Mouse (Mus musculus) myocyte (in vitro differentiated cells): ENCODE data around the gene 6030458C11Rik. TPM values are rescaled to one million over a fixed set of nuclear protein-coding genes. Genes with fewer than 3 reads are reported as not detected.

ENCODE experiments used
- H3K27me3 ChIP-seq: one replicate; pipeline ENCODE4 v1.6.1; 2011; ENCODE audit not compliant: control insufficient read depth, insufficient read depth, insufficient read length
- H3K36me3 ChIP-seq: one replicate; pipeline ENCODE4 v1.6.1; 2011; ENCODE audit not compliant: control insufficient read depth, insufficient read depth
- H3K4me2 ChIP-seq: one replicate; pipeline ENCODE4 v1.6.1; 2011; ENCODE audit warnings: low read depth, control low read depth
- H3K4me3 ChIP-seq: one replicate; pipeline ENCODE4 v1.5.1; 2011; ENCODE audit warnings: mild to moderate bottlenecking, control low read depth, moderate library complexity
- H3K79me2 ChIP-seq: one replicate; pipeline ENCODE4 v1.6.1; 2011; ENCODE audit not compliant: control insufficient read depth, insufficient read depth
- H3ac ChIP-seq: one replicate; pipeline ENCODE4 v1.6.1; 2011; ENCODE audit not compliant: control insufficient read depth, insufficient read length
- CEBPB ChIP-seq: IDR thresholded peaks from 2 replicates; pipeline ENCODE4 v1.6.1; 2011; ENCODE audit warnings: mild to moderate bottlenecking, moderate library complexity; ENCODE audit not compliant: poor library complexity, insufficient read depth, severe bottlenecking
- E2F4 ChIP-seq: IDR thresholded peaks from one replicate; pipeline ENCODE4 v1.6.1; 2011; ENCODE audit warnings: mild to moderate bottlenecking, control low read depth, moderate library complexity; ENCODE audit not compliant: insufficient read depth
- MAX ChIP-seq: IDR thresholded peaks from one replicate; pipeline ENCODE4 v1.6.1; 2011; ENCODE audit warnings: low read depth, mild to moderate bottlenecking, control low read depth
- MYOD1 ChIP-seq, 3 experiments: IDR thresholded peaks; one replicate each; pipeline ENCODE4 v1.6.1; 2011; ENCODE audit warnings: control low read depth in 2 of 3, low read depth in 2 of 3, mild to moderate bottlenecking in 2 of 3, moderate library complexity in 1 of 3; ENCODE audit not compliant: insufficient read length in 2 of 3, control insufficient read depth in 1 of 3
- MYOG ChIP-seq, 3 experiments: IDR thresholded peaks; one replicate each; pipeline ENCODE4 v1.6.1; 2011; ENCODE audit warnings: control low read depth in 2 of 3, low read depth in 2 of 3, mild to moderate bottlenecking in 2 of 3; ENCODE audit not compliant: insufficient read length in 2 of 3, control insufficient read depth in 1 of 3, insufficient read depth in 1 of 3
- POLR2A ChIP-seq: IDR thresholded peaks from one replicate; pipeline ENCODE4 v1.6.1; 2011; ENCODE audit warnings: low read depth, mild to moderate bottlenecking, control low read depth, moderate library complexity; ENCODE audit not compliant: insufficient read length
- POLR2AphosphoS2 ChIP-seq: IDR thresholded peaks from one replicate; pipeline ENCODE4 v1.6.1; 2011; ENCODE audit warnings: low read depth, control low read depth; ENCODE audit not compliant: insufficient read length
- REST ChIP-seq: IDR thresholded peaks from one replicate; pipeline ENCODE4 v1.6.1; 2011; ENCODE audit warnings: mild to moderate bottlenecking, control low read depth, moderate library complexity; ENCODE audit not compliant: insufficient read depth, insufficient read length
- SRF ChIP-seq: IDR thresholded peaks from one replicate; pipeline ENCODE4 v1.6.1; 2011; ENCODE audit warnings: low read depth; ENCODE audit not compliant: control insufficient read depth, insufficient read length
- TCF12 ChIP-seq: IDR thresholded peaks from one replicate; pipeline ENCODE4 v1.6.1; 2011; ENCODE audit warnings: mild to moderate bottlenecking, control low read depth; ENCODE audit not compliant: poor library complexity, insufficient read depth, severe bottlenecking
- TCF3 ChIP-seq: IDR thresholded peaks from one replicate; pipeline ENCODE4 v1.6.1; 2011; ENCODE audit warnings: low read depth, control low read depth; ENCODE audit not compliant: insufficient read length
- USF1 ChIP-seq: IDR thresholded peaks from one replicate; pipeline ENCODE4 v1.6.1; 2011; ENCODE audit warnings: low read depth, mild to moderate bottlenecking, control low read depth, moderate library complexity
- polyA plus RNA-seq: library from polyadenylated mRNA; unstranded; fragments of >200 nt; fragmentation: generic; extraction: Trizol; gene quantifications from one replicate; pipeline ENCODE4 v1.2.1, GENCODE M21; 2012; ENCODE audit warnings: missing spikeins

6030458C11Rik gene
- polyA plus RNA-seq, 1 experiment: 12.7 TPM

DNA sequence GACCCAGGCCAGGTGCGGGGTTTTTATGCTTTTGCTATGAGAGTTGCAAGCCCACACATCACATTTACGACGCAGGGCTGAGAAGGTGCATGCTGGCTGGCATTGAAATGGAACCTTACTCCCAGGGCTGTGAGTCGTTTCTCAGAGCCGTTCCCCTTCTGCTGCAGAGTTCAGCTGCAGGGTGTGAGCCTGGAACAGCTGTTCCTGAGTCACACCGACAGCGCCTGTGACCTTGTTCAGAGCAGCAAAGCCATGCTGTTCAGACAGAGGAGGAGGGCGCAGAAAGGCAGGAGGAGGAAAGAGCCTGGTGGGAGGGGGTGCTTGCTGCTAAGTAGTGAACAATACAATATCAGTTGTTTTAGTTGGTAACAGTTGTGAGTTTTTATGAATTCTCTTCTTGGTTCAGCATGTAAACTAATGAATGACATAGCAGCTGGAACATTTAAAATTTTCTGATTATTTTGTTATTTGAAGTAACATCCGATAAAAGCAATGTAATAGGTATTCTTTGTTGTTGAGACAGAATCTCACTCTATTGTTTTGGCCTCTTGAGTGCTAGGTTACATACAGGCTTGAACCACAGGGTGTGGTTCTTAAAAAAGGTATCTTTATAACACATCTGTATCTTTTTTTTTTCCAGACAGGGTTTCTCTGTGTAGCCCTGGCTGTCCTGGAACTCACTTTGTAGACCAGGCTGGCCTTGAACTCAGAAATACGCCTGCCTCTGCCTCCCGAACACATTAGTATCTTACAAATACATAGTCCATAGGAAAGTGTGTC, 23.9 kb upstream of the 6030458C11Rik start:
- no peaks in the 10 kb centered on the region for H3K79me2 ChIP-seq
- H3K4me3 ChIP-seq: no peak overlapping the region
- H3K4me2 ChIP-seq: peak overlapping the region; percentile 48
- H3K36me3 ChIP-seq: peaks cover 33% of the 10 kb centered on the region
- no peak overlapping the region for H3ac ChIP-seq
- TF ChIP-seq TCF3 (peak; percentile 63), REST (no peak), MAX (no peak), MYOD1 (IDR thresholded peaks at IDR 0.05; ENCODE audit: control insufficient read depth in 1 of 3, insufficient read length in 2 of 3, low read depth in 2 of 3) (peak; percentile 91 to 94 (median 92)), POLR2AphosphoS2 (no peak), USF1 (no peak), MYOG (IDR thresholded peaks at IDR 0.05; ENCODE audit: control insufficient read depth in 1 of 3, insufficient read depth in 1 of 3, insufficient read length in 2 of 3, low read depth in 2 of 3) (peak; percentile 88 to 97 (median 96)), POLR2A (no peak), E2F4 (no peak), CEBPB (no peak), TCF12 (peak; percentile 79), SRF (no peak)
- H3K27me3 ChIP-seq: no peaks in the 10 kb centered on the region

DNA sequence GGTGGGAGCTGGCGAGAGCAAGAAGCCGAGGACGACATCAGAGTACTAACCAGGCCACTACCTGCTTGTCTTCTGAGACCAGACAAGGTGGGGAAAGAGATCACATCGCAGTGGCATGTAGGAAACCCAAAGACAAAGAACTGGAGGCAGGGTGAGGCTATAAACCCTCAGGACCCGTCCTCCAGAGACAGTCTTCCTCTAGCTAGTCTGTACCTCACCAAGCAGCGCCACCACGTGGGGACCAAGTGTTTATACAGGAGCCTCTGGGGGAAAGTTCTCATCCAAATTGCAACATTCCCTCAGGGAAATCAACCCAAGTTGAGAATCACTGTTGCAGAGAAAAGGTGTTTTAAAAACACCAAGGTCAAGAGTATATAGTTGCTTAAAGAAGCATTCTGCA, 18.4 kb upstream of the 6030458C11Rik start:
- TF ChIP-seq E2F4: no peak
- TF ChIP-seq CEBPB: no peak
- TF ChIP-seq SRF: no peak
- no peak for TF ChIP-seq MAX
- TF ChIP-seq MYOD1 (IDR thresholded peaks at IDR 0.05; ENCODE audit: control insufficient read depth in 1 of 3, insufficient read length in 2 of 3, low read depth in 2 of 3): no peak
- TF ChIP-seq MYOG (IDR thresholded peaks at IDR 0.05; ENCODE audit: control insufficient read depth in 1 of 3, insufficient read depth in 1 of 3, insufficient read length in 2 of 3, low read depth in 2 of 3): no peak
- TF ChIP-seq POLR2A: no peak
- no peak for TF ChIP-seq TCF12
- no peak for TF ChIP-seq TCF3
- no peak for TF ChIP-seq POLR2AphosphoS2
- TF ChIP-seq REST: no peak
- TF ChIP-seq USF1: no peak
- no peaks in the 10 kb centered on the region for H3K79me2 ChIP-seq

DNA sequence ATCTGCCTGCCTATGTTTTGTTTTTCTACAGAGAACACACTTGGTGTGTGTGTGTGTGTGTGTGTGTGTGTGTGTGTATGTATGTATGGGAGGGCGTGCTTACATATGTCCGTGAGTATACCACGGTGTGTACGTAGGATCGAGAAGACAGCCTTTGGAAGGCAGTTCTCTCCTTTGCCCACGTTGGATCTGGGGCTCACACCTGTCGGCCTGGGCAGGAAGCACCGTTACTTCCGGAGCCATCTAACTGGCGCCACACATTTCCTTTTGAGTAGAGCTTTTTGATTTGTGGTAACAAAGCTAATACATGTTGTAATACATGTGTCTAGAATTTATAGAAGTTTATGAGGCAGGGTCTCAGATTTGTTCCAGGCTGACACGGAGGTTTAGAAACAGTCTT, 16.3 kb upstream of the 6030458C11Rik start:
- TF ChIP-seq USF1: no peak
- no peak for TF ChIP-seq E2F4
- TF ChIP-seq MYOD1 (IDR thresholded peaks at IDR 0.05; ENCODE audit: control insufficient read depth in 1 of 3, insufficient read length in 2 of 3, low read depth in 2 of 3): no peak
- no peak for TF ChIP-seq POLR2AphosphoS2
- TF ChIP-seq POLR2A: no peak
- no peaks in the 10 kb centered on the region for H3K79me2 ChIP-seq
- no peak overlapping the region for H3K4me2 ChIP-seq
- no peak overlapping the region for H3ac ChIP-seq
- H3K4me3 ChIP-seq: no peak overlapping the region
- no peaks in the 10 kb centered on the region for H3K27me3 ChIP-seq
- H3K36me3 ChIP-seq: peaks cover 63% of the 10 kb centered on the region

More for the DNA sequence above, 18.4 kb upstream of the 6030458C11Rik start:
- H3K4me3 ChIP-seq: no peak overlapping the region
- H3K36me3 ChIP-seq: peaks cover 55% of the 10 kb centered on the region
- no peak overlapping the region for H3K4me2 ChIP-seq
- no peaks in the 10 kb centered on the region for H3K27me3 ChIP-seq
- no peak overlapping the region for H3ac ChIP-seq

DNA sequence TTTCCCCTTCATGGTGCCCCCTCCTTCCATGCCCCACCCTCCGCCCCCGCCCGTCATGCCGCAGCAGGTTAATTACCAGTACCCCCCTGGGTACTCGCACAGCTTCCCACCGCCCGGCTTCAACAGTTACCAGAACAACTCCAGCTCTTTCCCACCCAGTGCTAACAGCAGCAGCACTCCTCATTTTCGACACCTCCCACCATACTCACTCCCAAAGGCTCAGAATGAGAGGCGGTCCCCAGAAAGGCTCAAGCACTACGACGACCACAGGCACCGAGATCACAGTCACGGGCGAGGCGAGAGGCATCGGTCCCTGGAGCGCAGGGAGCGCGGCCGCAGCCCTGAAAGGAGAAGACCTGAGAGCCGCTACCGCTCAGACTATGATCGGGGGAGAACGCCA, 9.8 kb upstream of the 6030458C11Rik start:
- TF ChIP-seq TCF12: no peak
- TF ChIP-seq POLR2A: no peak
- TF ChIP-seq E2F4: no peak
- TF ChIP-seq MYOD1 (IDR thresholded peaks at IDR 0.05; ENCODE audit: control insufficient read depth in 1 of 3, insufficient read length in 2 of 3, low read depth in 2 of 3): no peak
- TF ChIP-seq MAX: no peak
- no peak for TF ChIP-seq CEBPB
- no peak for TF ChIP-seq POLR2AphosphoS2
- no peak for TF ChIP-seq TCF3
- no peak for TF ChIP-seq USF1
- no peaks in the 10 kb centered on the region for H3K79me2 ChIP-seq

DNA sequence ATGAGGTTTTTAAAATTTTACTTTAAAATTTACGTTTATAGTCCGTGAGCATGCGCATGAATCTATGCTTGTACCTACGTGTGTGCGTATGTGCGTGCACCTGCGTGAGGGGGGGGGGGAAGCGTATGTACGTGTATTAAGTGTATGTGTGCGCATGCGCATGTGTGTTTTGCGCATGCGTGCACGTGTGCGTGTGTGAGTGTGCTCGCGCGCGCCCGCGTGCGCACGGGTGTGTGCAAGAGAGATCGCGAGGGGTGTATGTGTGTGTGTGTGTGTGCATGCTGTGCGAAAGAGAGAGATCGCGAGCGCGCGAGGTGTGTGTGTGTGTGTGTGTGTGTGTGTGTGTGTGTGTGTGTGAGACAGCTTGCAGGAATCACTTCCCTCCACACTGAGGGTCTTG, 8.9 kb upstream of the 6030458C11Rik start:
- Histone ChIP-seq H3K79me2 (no peaks in the 10 kb centered on the region), H3ac (no peak overlapping the region), H3K36me3 (peaks cover 45% of the 10 kb centered on the region), H3K4me2 (no peak overlapping the region), H3K4me3 (no peak overlapping the region), H3K27me3 (no peaks in the 10 kb centered on the region)
- TF ChIP-seq USF1: no peak
- no peak for TF ChIP-seq TCF3
- TF ChIP-seq POLR2AphosphoS2: no peak
- no peak for TF ChIP-seq POLR2A
- no peak for TF ChIP-seq MYOD1 (IDR thresholded peaks at IDR 0.05; ENCODE audit: control insufficient read depth in 1 of 3, insufficient read length in 2 of 3, low read depth in 2 of 3)
- TF ChIP-seq E2F4: no peak
- TF ChIP-seq CEBPB: no peak
- no peak for TF ChIP-seq MAX
- TF ChIP-seq TCF12: no peak
- TF ChIP-seq SRF: no peak
- TF ChIP-seq MYOG (IDR thresholded peaks at IDR 0.05; ENCODE audit: control insufficient read depth in 1 of 3, insufficient read depth in 1 of 3, insufficient read length in 2 of 3, low read depth in 2 of 3): no peak
- TF ChIP-seq REST: no peak

More for the DNA sequence above, 9.8 kb upstream of the 6030458C11Rik start:
- Histone ChIP-seq H3ac (no peak overlapping the region), H3K4me3 (no peak overlapping the region), H3K27me3 (no peaks in the 10 kb centered on the region), H3K4me2 (no peak overlapping the region), H3K36me3 (peaks cover 38% of the 10 kb centered on the region)
